Mouse (Mus musculus) ovary, adult 2 months (tissue): ENCODE data around the gene Rps4x. TPM values are rescaled to one million over a fixed set of nuclear protein-coding genes. Genes with fewer than 3 reads are reported as not detected.

Source experiments
- polyA plus RNA-seq: library from polyadenylated mRNA; depleted of rRNA; stranded (reverse); fragments of >200 nt; gene quantifications from 2 replicates; pipeline ENCODE4 v1.2.3, GENCODE M21; 2012; rRNA removed

Gene Rps4x
- 207 and 275 TPM in 2 replicates for polyA plus RNA-seq

DNA sequence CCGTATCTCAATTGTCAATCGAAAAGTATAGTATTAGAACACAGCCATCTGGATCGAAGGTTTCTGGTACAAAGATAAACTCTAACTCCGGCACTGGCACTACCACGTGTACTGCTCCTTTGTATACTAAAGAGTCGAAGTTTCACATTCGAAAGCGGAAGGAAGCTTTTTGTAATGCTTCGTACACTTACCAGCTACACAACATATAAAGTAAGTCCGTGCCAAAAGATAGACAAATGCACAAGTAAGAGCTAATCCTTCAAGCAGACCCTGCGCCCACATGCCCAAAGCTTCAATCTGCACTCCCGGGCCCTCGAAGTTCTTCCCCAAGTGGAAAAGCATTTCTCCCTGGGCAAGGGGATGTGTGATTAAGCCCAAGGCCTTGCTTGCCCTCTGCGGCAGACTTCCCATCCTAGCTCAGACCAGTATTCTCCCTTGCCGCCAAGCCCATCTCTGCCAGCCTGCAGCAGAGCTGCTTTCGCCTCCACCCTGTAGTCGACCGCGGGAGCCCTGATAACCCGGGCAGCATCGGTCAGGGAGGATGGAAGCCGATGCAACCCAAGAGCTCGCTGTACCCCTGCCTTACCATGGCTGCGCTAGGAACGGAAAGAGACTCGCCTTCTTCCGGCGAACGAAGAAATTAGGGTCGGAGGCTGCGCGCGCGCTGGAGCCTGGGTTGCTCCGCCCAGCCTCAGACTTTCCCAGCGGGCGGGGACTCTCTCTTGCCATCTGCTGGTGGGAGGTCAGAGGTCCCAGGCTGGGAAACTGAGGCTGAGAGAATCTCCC lies at the start of gene Rps4x:
Rps4x (minus strand) TSS at position 683 of the 786 bp plus-strand sequence.

GRCm38 (mm10) chrX:102156618-102157422 lies 32.4 kb downstream of the Rps4x start, which contains the start of gene Ercc6l:
TSS of gene Ercc6l (minus strand) at chrX:102157091.

Other genes with a start within 250 kb of the Rps4x start
- gene Rtl5, start 118.1 kb downstream of the Rps4x start, polyA plus RNA-seq, result 6.0 and 6.5 TPM in 2 replicates
- 0.56 TPM in 1 of 2 replicates, not detected in the other for gene Pin4, start 69.9 kb downstream of the Rps4x start, polyA plus RNA-seq
- gene Ercc6l, start 32.3 kb downstream of the Rps4x start, polyA plus RNA-seq, result 0.37 and 0.56 TPM in 2 replicates
- 22.3 and 27.1 TPM in 2 replicates for gene Cited1, start 62.8 kb upstream of the Rps4x start, polyA plus RNA-seq